Mouse (Mus musculus): ENCODE measurements around the gene Cbr3. TPM values are rescaled to one million over a fixed set of nuclear protein-coding genes. Genes with fewer than 3 reads are reported as not detected.
A peak's percentile ranks its signal among the peaks of the same experiment; 100 is the strongest.

Gene Cbr3
- polyA plus RNA-seq, 1 experiment from 2014 or later, result 4.1 TPM

- no peak for ATAC-seq
- Histone ChIP-seq H3K4me1 (ENCODE audit: control insufficient read depth, insufficient read depth, low read depth, low read length) (peaks cover 5% of the 10 kb centered on the region; the same call in 1 of the 2 replicates), H3K27ac (ENCODE audit: low read depth, low read length) (no peak overlapping the region), H3K4me2 (ENCODE audit: low read length) (no peak overlapping the region), H3K9ac (ENCODE audit: low read depth, low read length) (no peak overlapping the region), H3K9me3 (ENCODE audit: control insufficient read depth, low read length) (no peaks in the 10 kb centered on the region), H3K4me3 (ENCODE audit: low read length) (no peak overlapping the region), H3K36me3 (ENCODE audit: control insufficient read depth, insufficient read depth, low read length) (0 out of 2 replicates have a peak, but pooled peaks cover 4% of the 10 kb centered on the region), H3K27me3 (replicated peaks; ENCODE audit: control insufficient read depth, insufficient read depth, low read length) (no peaks in the 10 kb centered on the region)
- 86% methylated on average over 5 of the region's 5 CpGs for WGBS
Measured at GRCm38 (mm10) chr16:93721771-93722170, 38.8 kb downstream of the Cbr3 start.

GRCm38 (mm10) chr16:93722476-93722875 is 39.5 kb downstream of the Cbr3 start:
- no peak overlapping the region for H3K4me3 ChIP-seq (ENCODE audit: low read length)
- WGBS, result 38% methylated on average over 2 of the region's 2 CpGs
- H3K4me1 ChIP-seq (ENCODE audit: control insufficient read depth, insufficient read depth, low read depth, low read length), result no peaks in the 10 kb centered on the region; the same call in 1 of the 2 replicates
- no peak overlapping the region for H3K9ac ChIP-seq (ENCODE audit: low read depth, low read length)
- no peaks in the 10 kb centered on the region for H3K27me3 ChIP-seq (replicated peaks; ENCODE audit: control insufficient read depth, insufficient read depth, low read length)
- H3K36me3 ChIP-seq (ENCODE audit: control insufficient read depth, insufficient read depth, low read length), result 0 out of 2 replicates have a peak, but pooled peaks cover 4% of the 10 kb centered on the region
- no peak for ATAC-seq
- no peaks in the 10 kb centered on the region for H3K9me3 ChIP-seq (ENCODE audit: control insufficient read depth, low read length)
- no peak overlapping the region for H3K27ac ChIP-seq (ENCODE audit: low read depth, low read length)
- no peak overlapping the region for H3K4me2 ChIP-seq (ENCODE audit: low read length)

- H3K9me3 ChIP-seq (ENCODE audit: control insufficient read depth, low read length), result no peaks in the 10 kb centered on the region
- H3K4me2 ChIP-seq (ENCODE audit: low read length), result no peak overlapping the region
- ATAC-seq, result no peak
- H3K27me3 ChIP-seq (replicated peaks; ENCODE audit: control insufficient read depth, insufficient read depth, low read length), result no peaks in the 10 kb centered on the region
- 0 out of 2 replicates have a peak, but pooled peaks cover 4% of the 10 kb centered on the region for H3K36me3 ChIP-seq (ENCODE audit: control insufficient read depth, insufficient read depth, low read length)
- peaks cover 6% of the 10 kb centered on the region; the same call in 1 of the 2 replicates for H3K4me1 ChIP-seq (ENCODE audit: control insufficient read depth, insufficient read depth, low read depth, low read length)
- WGBS, result 73% methylated on average over 8 of the region's 8 CpGs
- no peak overlapping the region for H3K9ac ChIP-seq (ENCODE audit: low read depth, low read length)
- no peak overlapping the region for H3K4me3 ChIP-seq (ENCODE audit: low read length)
- H3K27ac ChIP-seq (ENCODE audit: low read depth, low read length), result no peak overlapping the region
Measured at GRCm38 (mm10) chr16:93725417-93726144, 42.6 kb downstream of the Cbr3 start.

GRCm38 (mm10) chr16:93726186-93726585 is 43.2 kb downstream of the Cbr3 start:
- Histone ChIP-seq H3K4me1 (ENCODE audit: control insufficient read depth, insufficient read depth, low read depth, low read length) (peaks cover 6% of the 10 kb centered on the region; the same call in 1 of the 2 replicates), H3K4me2 (ENCODE audit: low read length) (no peak overlapping the region), H3K4me3 (ENCODE audit: low read length) (no peak overlapping the region), H3K27me3 (replicated peaks; ENCODE audit: control insufficient read depth, insufficient read depth, low read length) (no peaks in the 10 kb centered on the region), H3K9ac (ENCODE audit: low read depth, low read length) (no peak overlapping the region), H3K9me3 (ENCODE audit: control insufficient read depth, low read length) (no peaks in the 10 kb centered on the region), H3K36me3 (ENCODE audit: control insufficient read depth, insufficient read depth, low read length) (0 out of 2 replicates have a peak, but pooled peaks cover 4% of the 10 kb centered on the region), H3K27ac (ENCODE audit: low read depth, low read length) (no peak overlapping the region)
- WGBS, result 91% methylated on average over 4 of the region's 4 CpGs
- ATAC-seq, result no peak

GRCm38 (mm10) chr16:93728676-93729075 is 45.7 kb downstream of the Cbr3 start:
- ATAC-seq, result no peak
- WGBS, result 78% methylated on average over 9 of the region's 9 CpGs

GRCm38 (mm10) chr16:93729801-93730721 is 47.0 kb downstream of the Cbr3 start:
- H3K36me3 ChIP-seq (ENCODE audit: control insufficient read depth, insufficient read depth, low read length), result peaks cover 4% of the 10 kb centered on the region; the same call in 1 of the 2 replicates
- no peak overlapping the region for H3K9ac ChIP-seq (ENCODE audit: low read depth, low read length)
- no peaks in the 10 kb centered on the region for H3K27me3 ChIP-seq (replicated peaks; ENCODE audit: control insufficient read depth, insufficient read depth, low read length)
- peak; percentile 85 for ATAC-seq
- 66% methylated on average over 23 of the region's 23 CpGs for WGBS
- H3K4me3 ChIP-seq (ENCODE audit: low read length), result no peak overlapping the region
- no peak overlapping the region for H3K4me2 ChIP-seq (ENCODE audit: low read length)
- H3K4me1 ChIP-seq (ENCODE audit: control insufficient read depth, insufficient read depth, low read depth, low read length), result peaks cover 6% of the 10 kb centered on the region; the same call in 1 of the 2 replicates
- H3K9me3 ChIP-seq (ENCODE audit: control insufficient read depth, low read length), result no peaks in the 10 kb centered on the region
- H3K27ac ChIP-seq (ENCODE audit: low read depth, low read length), result peak overlapping the region; percentile 36

More at GRCm38 (mm10) chr16:93728676-93729075, 45.7 kb downstream of the Cbr3 start:
- H3K4me1 ChIP-seq (ENCODE audit: control insufficient read depth, insufficient read depth, low read depth, low read length), result peaks cover 6% of the 10 kb centered on the region; the same call in 1 of the 2 replicates
- no peaks in the 10 kb centered on the region for H3K9me3 ChIP-seq (ENCODE audit: control insufficient read depth, low read length)
- no peak overlapping the region for H3K4me3 ChIP-seq (ENCODE audit: low read length)
- H3K9ac ChIP-seq (ENCODE audit: low read depth, low read length), result no peak overlapping the region
- H3K27ac ChIP-seq (ENCODE audit: low read depth, low read length), result no peak overlapping the region
- H3K27me3 ChIP-seq (replicated peaks; ENCODE audit: control insufficient read depth, insufficient read depth, low read length), result no peaks in the 10 kb centered on the region
- H3K36me3 ChIP-seq (ENCODE audit: control insufficient read depth, insufficient read depth, low read length), result peaks cover 4% of the 10 kb centered on the region; the same call in 1 of the 2 replicates
- H3K4me2 ChIP-seq (ENCODE audit: low read length), result no peak overlapping the region

- no peak overlapping the region for H3K4me2 ChIP-seq (ENCODE audit: low read length)
- no peaks in the 10 kb centered on the region for H3K27me3 ChIP-seq (replicated peaks; ENCODE audit: control insufficient read depth, insufficient read depth, low read length)
- peaks cover 6% of the 10 kb centered on the region; the same call in 1 of the 2 replicates for H3K4me1 ChIP-seq (ENCODE audit: control insufficient read depth, insufficient read depth, low read depth, low read length)
- H3K9me3 ChIP-seq (ENCODE audit: control insufficient read depth, low read length), result no peaks in the 10 kb centered on the region
- no peaks in the 10 kb centered on the region; the same call in 1 of the 2 replicates for H3K36me3 ChIP-seq (ENCODE audit: control insufficient read depth, insufficient read depth, low read length)
- no peak overlapping the region for H3K4me3 ChIP-seq (ENCODE audit: low read length)
- no peak overlapping the region for H3K27ac ChIP-seq (ENCODE audit: low read depth, low read length)
- WGBS, result 94% methylated on average over 8 of the region's 8 CpGs
- ATAC-seq, result no peak
- H3K9ac ChIP-seq (ENCODE audit: low read depth, low read length), result no peak overlapping the region
Measured at GRCm38 (mm10) chr16:93731310-93731709, 48.3 kb downstream of the Cbr3 start.

- Histone ChIP-seq H3K9ac (ENCODE audit: low read depth, low read length) (no peak overlapping the region), H3K4me2 (ENCODE audit: low read length) (no peak overlapping the region), H3K4me3 (ENCODE audit: low read length) (no peak overlapping the region), H3K27me3 (replicated peaks; ENCODE audit: control insufficient read depth, insufficient read depth, low read length) (no peaks in the 10 kb centered on the region), H3K27ac (ENCODE audit: low read depth, low read length) (no peak overlapping the region), H3K9me3 (ENCODE audit: control insufficient read depth, low read length) (no peaks in the 10 kb centered on the region), H3K4me1 (ENCODE audit: control insufficient read depth, insufficient read depth, low read depth, low read length) (peaks cover 6% of the 10 kb centered on the region; the same call in 1 of the 2 replicates), H3K36me3 (ENCODE audit: control insufficient read depth, insufficient read depth, low read length) (no peaks in the 10 kb centered on the region; the same call in 1 of the 2 replicates)
- WGBS, result 81% methylated on average over 18 of the region's 18 CpGs
- ATAC-seq, result no peak
Measured at GRCm38 (mm10) chr16:93732875-93733569, 50.0 kb downstream of the Cbr3 start.
